ENCODE assay signal across 9 mouse cellular contexts in the genomic region with DNA sequence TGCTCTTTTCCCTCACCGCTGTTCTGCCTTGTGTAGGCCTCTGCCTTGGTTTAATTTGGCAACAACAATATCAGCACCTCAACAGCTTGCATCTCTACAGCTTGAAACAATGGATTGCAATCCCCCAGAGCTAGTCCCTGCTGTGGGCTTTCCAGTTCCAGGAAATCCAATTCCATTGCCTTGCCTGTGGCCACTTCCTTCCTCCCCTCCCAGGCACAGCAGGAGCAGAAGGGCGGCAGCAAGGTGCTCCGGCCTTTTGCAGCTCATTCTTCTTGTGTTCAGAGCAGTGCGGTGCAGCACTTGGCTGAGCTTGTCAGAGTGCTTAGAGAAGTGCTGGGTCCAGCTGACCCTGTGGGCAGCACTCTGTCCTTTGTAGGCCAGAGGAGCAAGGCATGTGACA.
A peak's percentile ranks its signal among the peaks of the same experiment; 100 is the strongest.
DNase-seq lines count a peak whose midpoint lies in the region; ATAC-seq lines count a peak whose summit lies in the region.
"Had no signal": no experiment of that assay in that cellular context is flagged by ENCODE, and none has a peak within 500 bp of the region (broad histone marks: within the 10 kb centered on the region; RNA-seq: fewer than 3 reads in every experiment).

No protein-coding gene starts in this region.

- no peaks in the 10 kb centered on the region for H3K9me3 ChIP-seq in midbrain, embryonic 16.5 days (replicated peaks; ENCODE audit: control insufficient read depth, low read length, poor library complexity, severe bottlenecking)
- H3K9me3 ChIP-seq in midbrain, embryonic 11.5 days (ENCODE audit: control insufficient read depth, low read length), result no peaks in the 10 kb centered on the region
- H3K9me3 ChIP-seq in embryonic facial prominence, embryonic 13.5 days, result no peaks in the 10 kb centered on the region
- H3K9me3 ChIP-seq: stomach, embryonic 15.5 days had no signal

- H3K4me2 ChIP-seq in midbrain, embryonic 16.5 days (ENCODE audit: low read length), result no peak overlapping the region
- H3K4me2 ChIP-seq in midbrain, embryonic 11.5 days, result no peak overlapping the region
- H3K4me2 ChIP-seq in embryonic facial prominence, embryonic 13.5 days, result no peak overlapping the region
- H3K4me2 ChIP-seq: stomach, embryonic 15.5 days had no signal

- no peaks in the 10 kb centered on the region for H3K36me3 ChIP-seq in midbrain, embryonic 16.5 days (ENCODE audit: control insufficient read depth, insufficient read depth, low read length)
- no peaks in the 10 kb centered on the region for H3K36me3 ChIP-seq in midbrain, embryonic 11.5 days (ENCODE audit: control insufficient read depth, insufficient read depth, low read length)
- peaks cover 37% of the 10 kb centered on the region for H3K36me3 ChIP-seq in embryonic facial prominence, embryonic 13.5 days

- H3K27ac ChIP-seq in midbrain, embryonic 16.5 days (ENCODE audit: low read length), result no peak overlapping the region
- H3K27ac ChIP-seq in midbrain, embryonic 11.5 days (ENCODE audit: low read depth, low read length), result no peak overlapping the region; the same call in 1 of the 2 replicates
- no peak overlapping the region for H3K27ac ChIP-seq in embryonic facial prominence, embryonic 13.5 days
- H3K27ac ChIP-seq: stomach, embryonic 15.5 days had no signal

- DNase-seq in midbrain, embryonic 11.5 days (ENCODE audit: low spot score, missing footprints), result no peak
- DNase-seq in kidney, adult 9 months, result peak; percentile 36
- no peak for DNase-seq in urinary bladder, adult 2 months (ENCODE audit: low spot score)
- DNase-seq in layer of hippocampus, adult 9-11 months, result no peak
- DNase-seq in right cerebral cortex, postnatal 10 days (ENCODE audit: low spot score in 2 of 2), result no peak
- DNase-seq in urinary bladder, postnatal 36 days (ENCODE audit: low spot score in 2 of 2), result no peak

- peak overlapping the region; percentile 26; the same call in 1 of the 2 replicates for H3K9ac ChIP-seq in midbrain, embryonic 16.5 days (ENCODE audit: low read depth, low read length)
- no peak overlapping the region for H3K9ac ChIP-seq in midbrain, embryonic 11.5 days (ENCODE audit: low read length)
- H3K9ac ChIP-seq in embryonic facial prominence, embryonic 13.5 days, result peak overlapping the region; percentile 12; the same call in 1 of the 2 replicates
- H3K9ac ChIP-seq: stomach, embryonic 15.5 days had no signal

- H3K4me1 ChIP-seq in midbrain, embryonic 16.5 days (ENCODE audit: control insufficient read depth, insufficient read depth, low read length), result peaks cover 11% of the 10 kb centered on the region
- H3K4me1 ChIP-seq in midbrain, embryonic 11.5 days (ENCODE audit: control insufficient read depth, insufficient read depth, low read length), result peaks cover 6% of the 10 kb centered on the region; the same call in 1 of the 2 replicates
- no peaks in the 10 kb centered on the region for H3K4me1 ChIP-seq in embryonic facial prominence, embryonic 13.5 days
- H3K4me1 ChIP-seq: stomach, embryonic 15.5 days had no signal

- no peak overlapping the region for H3K4me3 ChIP-seq in midbrain, embryonic 16.5 days (ENCODE audit: low read depth, low read length)
- no peak overlapping the region for H3K4me3 ChIP-seq in midbrain, embryonic 11.5 days (ENCODE audit: low read depth, low read length)
- no peak overlapping the region for H3K4me3 ChIP-seq in embryonic facial prominence, embryonic 13.5 days
- H3K4me3 ChIP-seq: stomach, embryonic 15.5 days had no signal

- ATAC-seq in midbrain, embryonic 16.5 days, result no peak
- no peak for ATAC-seq in midbrain, embryonic 11.5 days (ENCODE audit: low FRiP score)
- no peak for ATAC-seq in embryonic facial prominence, embryonic 13.5 days (ENCODE audit: insufficient number of reproducible peaks, insufficient read depth, low FRiP score, low TSS enrichment, low read depth)

- no peaks in the 10 kb centered on the region for H3K27me3 ChIP-seq in midbrain, embryonic 16.5 days (ENCODE audit: control insufficient read depth, insufficient read depth, low read depth, low read length)
- H3K27me3 ChIP-seq in midbrain, embryonic 11.5 days (ENCODE audit: control insufficient read depth, insufficient read depth, low read length), result no peaks in the 10 kb centered on the region
- H3K27me3 ChIP-seq in embryonic facial prominence, embryonic 13.5 days, result no peaks in the 10 kb centered on the region
- H3K27me3 ChIP-seq: stomach, embryonic 15.5 days had no signal

- 24% methylated on average over 4 of the region's 4 CpGs for WGBS in midbrain, embryonic 16.5 days
- WGBS in midbrain, embryonic 11.5 days, result 35% methylated on average over 4 of the region's 4 CpGs
- WGBS in embryonic facial prominence, embryonic 13.5 days, result 46% methylated on average over 4 of the region's 4 CpGs
